Mouse (Mus musculus) telencephalon, adult 2 months (tissue): ENCODE measurements around the gene Igfbp2.

ENCODE experiments used
- DNase-seq: peaks from one replicate; pipeline ENCODE4 v3.0.0-alpha.2; 2011; ENCODE audit warnings: low read depth, low spot score

Gene Igfbp2

GRCm38 (mm10) chr1:72823751-72824706 lies at the start of gene Igfbp2:
Igfbp2 (plus strand) TSS chr1:72824503.
- peak; percentile 23 for DNase-seq

GRCm38 (mm10) chr1:72778789-72779188 lies 45.5 kb upstream of the Igfbp2 start:
- DNase-seq: no peak

- DNase-seq: no peak
Observed at GRCm38 (mm10) chr1:72780720-72781119, 43.6 kb upstream of the Igfbp2 start.

- DNase-seq: no peak
Observed at GRCm38 (mm10) chr1:72783341-72783740, 41.0 kb upstream of the Igfbp2 start.

- no peak for DNase-seq
Observed at GRCm38 (mm10) chr1:72784018-72784417, 40.3 kb upstream of the Igfbp2 start.

DNA sequence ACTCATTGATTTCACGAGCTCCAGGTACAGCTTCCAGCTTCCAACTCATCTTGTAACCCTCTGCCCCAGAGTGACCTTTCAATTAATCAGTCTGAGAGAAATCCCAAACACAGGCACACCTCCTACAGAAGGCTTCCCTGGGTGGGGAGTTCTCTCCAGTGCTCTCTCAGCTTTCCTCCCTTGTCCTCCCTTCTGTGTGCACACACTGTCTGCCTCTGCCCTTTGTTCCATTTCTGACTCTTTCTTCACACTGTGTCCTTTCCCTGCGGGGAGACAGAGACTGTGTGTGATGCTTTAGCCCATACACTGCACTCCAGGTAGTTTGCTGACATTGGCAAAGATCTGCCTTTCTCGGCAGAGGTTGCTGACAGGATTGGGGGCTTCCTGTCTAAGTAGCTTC lies 33.6 kb upstream of the Igfbp2 start:
- DNase-seq: no peak

GRCm38 (mm10) chr1:72791743-72792142 lies 32.6 kb upstream of the Igfbp2 start:
- DNase-seq: no peak

DNA sequence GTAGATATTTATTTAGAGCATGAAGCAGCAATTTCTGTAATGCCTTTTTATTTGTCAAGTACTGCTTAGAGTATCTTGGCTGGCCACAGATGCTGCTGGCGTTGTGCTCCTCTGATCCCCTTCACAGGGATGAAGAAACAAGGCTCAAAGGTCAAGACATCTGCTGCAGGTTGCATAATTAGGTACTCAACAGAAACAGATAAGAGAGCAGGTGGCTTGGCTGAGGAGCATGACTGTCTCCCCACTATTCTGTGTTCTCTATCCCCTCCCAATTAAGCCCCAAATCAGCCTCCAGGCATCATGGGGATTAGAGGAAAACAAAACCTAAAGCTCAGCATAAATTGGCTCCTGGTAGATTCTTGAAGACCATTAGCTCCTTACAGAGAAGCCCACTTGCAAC lies 32.0 kb upstream of the Igfbp2 start:
- DNase-seq: no peak

GRCm38 (mm10) chr1:72793230-72793629 lies 31.1 kb upstream of the Igfbp2 start:
- no peak for DNase-seq

- DNase-seq: no peak
Observed at GRCm38 (mm10) chr1:72796128-72796527, 28.2 kb upstream of the Igfbp2 start.

DNA sequence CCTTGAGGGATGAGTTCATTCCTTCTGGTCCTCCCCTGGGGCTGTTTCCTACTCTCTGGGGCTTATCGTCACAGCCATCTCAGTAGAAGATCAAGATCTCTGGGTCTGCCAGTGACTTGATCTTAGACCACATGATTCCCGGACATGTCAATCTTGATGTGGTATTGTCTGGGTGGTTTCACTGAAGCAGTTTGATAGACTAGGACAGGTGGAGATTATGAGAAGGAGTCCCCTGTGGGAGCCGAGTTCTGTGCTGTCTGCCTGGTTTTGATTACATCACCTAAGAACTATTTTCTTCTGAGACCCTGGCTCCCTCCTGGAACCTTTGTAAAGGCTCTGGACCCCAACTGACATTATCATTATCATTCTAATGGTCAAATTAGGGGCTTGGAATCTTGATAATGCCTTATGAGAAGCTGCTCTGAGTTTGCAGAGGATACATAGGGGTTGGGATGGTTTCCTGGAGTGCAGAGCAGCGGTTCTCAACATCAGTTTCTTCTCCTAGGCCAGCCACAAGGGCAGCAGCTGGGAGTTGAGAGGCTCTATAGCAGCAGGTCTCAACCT lies 27.1 kb upstream of the Igfbp2 start:
- no peak for DNase-seq

GRCm38 (mm10) chr1:72798441-72798840 lies 25.9 kb upstream of the Igfbp2 start:
- no peak for DNase-seq

DNA sequence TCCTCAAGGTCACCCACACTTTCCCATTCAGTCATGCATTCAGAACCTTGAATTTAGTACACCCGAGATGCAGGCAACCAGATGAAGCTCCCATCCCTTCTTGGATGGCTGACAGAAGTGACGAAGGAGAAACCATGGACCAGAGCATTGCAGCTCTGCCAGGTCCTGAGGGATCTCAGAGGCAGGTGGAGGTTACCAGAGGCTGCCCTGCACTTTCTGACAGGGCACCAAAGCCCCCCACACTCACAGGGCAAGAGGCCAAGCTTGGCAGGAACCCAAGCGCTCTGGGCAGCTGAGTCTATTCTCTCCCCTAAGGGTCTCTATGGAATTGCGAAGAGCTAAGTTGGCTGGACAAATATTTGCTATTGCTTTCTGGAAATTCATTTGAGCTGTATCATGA lies 20.3 kb upstream of the Igfbp2 start:
- DNase-seq: no peak

DNA sequence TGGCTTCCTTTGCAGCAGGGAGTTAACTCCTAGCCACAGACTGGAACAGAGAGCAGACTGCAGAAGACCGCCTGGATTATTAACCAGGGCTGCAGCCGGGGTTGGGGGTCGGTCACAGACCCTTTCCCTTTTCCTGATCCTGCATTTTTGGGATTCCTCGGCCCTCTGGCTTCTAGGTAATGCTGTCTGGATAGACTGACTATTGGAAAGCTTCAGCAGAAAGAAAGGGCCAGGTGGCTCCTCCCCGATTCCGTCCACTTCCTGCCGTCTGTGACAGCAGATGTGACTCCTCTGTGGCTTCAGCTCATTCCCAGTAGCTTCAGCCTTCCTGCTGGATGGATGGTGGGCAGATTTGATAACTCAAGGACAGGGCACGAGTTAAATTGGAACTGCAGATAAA lies 19.3 kb upstream of the Igfbp2 start:
- DNase-seq: no peak

DNA sequence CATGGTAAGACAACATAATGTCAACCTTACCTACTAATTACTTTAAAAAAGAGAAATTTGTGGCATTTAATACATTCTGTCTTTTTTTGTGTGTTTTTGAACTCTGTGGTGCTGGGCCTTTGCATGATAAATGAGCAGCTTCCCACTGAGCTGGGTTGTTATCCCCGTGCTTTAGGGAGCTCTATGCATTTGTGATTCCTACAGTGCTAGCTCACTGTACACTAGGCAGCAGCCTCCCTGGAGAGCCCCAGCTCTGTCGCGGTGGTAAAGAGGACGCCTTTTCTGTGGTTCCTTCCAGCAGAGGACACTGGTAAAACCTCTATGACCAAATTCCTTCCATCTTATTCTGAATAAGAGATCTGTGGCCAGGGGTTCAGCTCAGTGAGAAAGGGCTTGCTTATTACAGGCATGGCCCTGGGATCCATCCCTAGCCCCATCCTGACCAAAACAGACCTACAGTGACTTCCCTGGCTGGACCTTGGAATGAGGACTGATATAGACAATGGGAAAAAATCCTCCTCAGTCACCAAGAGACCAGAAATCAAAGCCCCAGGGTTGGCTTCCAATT lies 18.7 kb upstream of the Igfbp2 start:
- DNase-seq: no peak

DNA sequence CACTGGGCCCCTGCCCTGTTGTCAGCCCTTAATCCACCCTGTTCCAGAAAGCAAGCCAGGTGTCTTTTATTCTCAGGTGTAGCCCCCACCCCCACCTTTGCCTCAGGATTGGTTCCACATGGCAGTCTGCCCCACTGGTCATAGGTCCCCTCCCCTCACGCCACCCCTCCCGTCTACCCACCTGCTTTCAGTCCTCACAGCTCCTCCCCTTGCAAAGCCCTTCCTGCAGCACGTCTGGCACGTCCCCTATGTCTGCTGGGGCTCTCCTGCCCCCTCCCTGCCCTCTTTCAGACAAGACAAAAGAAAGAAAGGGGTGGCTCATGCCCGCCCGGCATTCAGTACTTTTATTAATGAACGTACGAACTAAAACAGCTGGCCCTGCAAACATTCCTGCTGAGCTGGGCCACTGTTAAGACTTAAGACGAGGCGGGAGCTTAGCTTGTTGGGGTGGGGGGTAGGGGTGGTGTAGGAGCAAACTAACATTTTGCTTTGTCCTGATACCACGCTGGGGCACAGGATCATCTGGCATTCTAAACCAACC lies 18.2 kb upstream of the Igfbp2 start:
- DNase-seq: no peak

DNA sequence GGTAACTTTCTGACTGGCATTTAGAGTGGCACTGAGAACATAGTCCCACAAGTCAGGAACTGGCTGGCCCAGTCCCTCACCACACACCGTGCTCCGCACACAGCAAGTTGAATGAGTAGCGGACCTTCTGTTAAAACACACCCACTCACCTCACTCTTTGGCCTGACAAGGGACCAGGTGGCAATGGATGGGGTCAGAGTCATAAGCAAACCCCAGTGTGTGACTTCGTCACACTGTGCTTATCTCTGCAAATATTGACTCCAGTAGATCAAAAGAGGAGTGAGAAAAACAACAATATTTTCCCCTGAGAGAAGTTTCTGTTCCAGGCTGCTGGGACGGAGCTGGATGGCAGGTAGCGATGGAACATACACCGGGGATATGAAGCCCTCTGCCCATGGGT lies 15.0 kb upstream of the Igfbp2 start:
- no peak for DNase-seq

DNA sequence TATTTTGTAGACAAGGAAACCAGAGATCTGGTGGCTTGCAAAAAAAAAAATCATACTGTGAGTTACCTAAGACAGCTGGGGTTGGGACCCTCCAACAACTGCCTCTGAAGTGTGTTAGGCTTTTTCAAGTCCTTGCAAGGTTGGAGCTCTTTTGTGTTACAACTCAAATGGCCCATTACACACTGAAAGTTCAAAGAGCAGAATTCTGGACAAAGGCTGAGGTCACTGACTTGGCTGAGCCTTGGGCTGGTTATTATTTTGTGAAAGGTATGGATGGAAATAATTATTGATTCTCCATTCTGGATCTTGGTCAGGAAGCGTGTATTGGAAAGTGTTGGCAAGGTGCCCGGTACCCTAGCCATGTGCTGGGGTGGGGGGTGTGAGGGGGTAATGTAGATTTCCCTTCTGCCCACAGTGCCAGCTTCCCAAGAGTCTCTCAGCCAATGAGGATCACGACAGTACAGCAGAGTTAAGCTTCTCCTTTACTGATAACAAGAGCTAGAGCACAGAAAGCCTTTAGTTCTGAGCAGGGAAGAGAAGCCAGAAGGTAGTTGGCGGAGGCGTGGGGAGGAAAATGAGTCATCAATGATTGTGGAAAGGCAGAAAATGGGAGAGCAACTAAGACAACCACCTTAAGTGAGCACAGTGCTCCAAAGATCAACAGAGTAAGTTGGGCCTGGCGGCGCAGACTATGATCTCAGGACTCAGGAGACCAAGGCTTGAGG lies 14.2 kb upstream of the Igfbp2 start:
- peak; percentile 76 for DNase-seq

DNA sequence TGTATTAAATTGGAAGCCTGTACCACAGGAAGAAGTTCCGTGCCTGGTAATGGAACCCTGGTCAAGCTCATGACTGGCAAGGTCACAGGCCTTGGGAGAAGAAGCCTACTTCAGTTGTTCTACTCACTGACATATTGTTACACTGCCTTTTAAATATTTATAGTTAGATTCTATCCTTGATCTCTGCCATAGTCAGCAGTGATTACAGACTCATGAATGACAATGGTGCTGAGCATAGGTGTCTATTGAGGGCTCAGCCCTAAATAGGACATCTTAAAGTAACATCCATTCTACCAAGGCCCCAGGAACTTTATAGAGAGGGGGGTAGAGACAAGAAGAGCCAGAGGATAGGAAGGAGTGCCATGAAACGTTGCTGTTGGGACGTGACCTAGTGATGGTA lies 13.2 kb upstream of the Igfbp2 start:
- no peak for DNase-seq

DNA sequence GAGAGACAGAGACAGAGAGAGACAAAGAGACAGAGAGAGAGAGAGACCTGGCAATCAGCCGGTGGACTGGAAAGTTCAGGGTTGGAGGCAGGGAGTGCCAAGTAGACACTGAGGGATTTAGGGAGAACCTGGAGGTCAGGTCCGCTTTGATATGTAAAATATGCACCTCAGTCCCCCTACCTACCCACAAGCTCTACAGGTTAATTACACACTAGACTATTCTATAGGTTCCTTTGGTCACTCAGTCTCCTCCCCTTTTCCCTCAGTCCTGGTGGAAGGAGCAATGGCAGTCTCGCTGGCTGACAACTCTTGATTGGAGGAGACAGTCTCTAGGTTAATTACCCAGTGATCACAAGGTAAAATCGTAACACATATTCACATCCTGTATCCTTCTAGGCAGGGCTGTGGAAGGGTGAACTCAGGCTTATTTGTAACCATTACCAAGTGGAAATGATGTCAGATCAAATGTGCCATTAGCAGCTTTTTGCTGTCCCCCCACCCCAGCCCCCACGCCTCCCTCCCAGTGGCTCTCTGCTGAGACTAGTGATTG lies 11.1 kb upstream of the Igfbp2 start:
- no peak for DNase-seq

DNA sequence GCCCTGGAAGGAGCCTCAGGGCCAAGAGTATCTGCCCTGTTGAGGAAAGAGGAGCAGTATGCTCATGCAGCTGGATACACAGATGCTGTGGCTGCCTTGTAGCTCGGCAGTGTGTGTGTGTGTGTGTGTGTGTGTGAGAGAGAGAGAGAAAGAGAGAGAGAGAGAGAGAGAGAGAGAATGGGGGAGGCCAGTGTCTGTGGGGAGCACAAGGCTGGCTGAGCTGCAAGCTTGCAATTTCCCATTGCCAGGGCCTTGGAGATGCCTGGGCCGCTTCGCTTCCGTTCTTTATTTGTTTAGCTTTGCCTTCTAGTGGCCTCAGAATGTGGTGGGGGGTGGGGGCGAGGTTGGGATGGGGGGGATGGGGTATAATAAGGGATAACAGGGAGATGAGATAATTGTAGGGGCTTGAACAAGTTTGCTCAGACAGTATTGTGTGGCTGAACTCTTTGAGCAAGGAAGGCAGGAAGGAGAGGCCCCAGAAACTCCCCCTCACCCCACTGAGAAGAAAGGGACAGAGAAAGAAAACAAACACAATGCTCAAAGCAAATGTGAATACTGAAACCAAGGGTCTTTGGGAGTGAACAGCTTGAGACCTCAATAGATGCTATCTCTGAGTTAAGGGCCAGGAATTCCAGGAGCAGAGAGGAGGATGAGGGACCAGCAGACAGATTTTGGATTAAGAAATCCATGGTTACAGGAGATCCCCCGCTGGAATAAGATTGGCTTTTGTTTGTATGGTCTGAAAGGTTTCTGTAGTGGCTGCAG lies 10.5 kb upstream of the Igfbp2 start:
- DNase-seq: no peak
